Mouse (Mus musculus) urinary bladder, adult 18-20 months (tissue): ENCODE measurements around the gene Eml3.
A peak's percentile ranks its signal among the peaks of the same experiment; 100 is the strongest.

Source experiments
- DNase-seq, 2 experiments: peaks; one replicate each; pipeline ENCODE4 v3.0.0; 2022; ENCODE audit warnings: low spot score in 2 of 2, mixed read lengths in 2 of 2

Eml3 gene

GRCm38 (mm10) chr19:8987816-8988215, 58.5 kb downstream of the Eml3 start:
- DNase-seq = no peak

DNA sequence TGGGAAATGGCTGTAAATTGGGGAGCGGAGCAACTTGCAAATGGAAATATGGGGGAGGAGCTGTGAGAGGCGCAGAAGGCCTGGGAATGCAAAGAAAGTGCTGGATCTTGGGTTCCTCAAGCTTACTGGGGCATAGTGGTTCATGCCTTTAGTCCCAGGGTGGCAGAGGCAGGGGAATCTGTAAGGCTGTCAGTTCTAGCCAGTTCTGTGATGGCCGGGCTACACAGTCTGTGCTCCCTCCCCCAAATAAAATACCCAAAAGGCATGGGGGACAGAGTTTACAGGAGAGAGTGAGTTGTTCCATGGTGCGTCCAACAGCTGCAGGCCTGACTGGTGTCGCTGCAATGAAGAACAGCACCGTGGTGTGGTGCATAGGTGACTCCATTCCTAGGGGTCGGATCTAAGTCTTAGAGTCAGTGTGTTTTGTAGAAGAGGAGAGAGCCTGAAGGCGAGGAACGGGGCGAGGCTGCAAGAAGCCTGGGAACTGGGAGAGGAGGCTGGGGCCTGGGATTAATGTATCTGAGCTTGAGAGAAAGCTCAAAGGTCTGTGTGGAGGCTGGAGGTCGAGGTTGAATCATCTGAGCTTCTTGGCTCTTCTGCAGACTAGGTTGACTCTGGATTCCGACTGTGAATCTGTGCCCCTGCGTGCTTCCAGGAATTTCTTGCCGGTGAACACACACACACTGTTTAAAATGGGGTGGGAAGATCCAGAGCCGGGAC, 59.2 kb downstream of the Eml3 start:
- no peak for DNase-seq

DNA sequence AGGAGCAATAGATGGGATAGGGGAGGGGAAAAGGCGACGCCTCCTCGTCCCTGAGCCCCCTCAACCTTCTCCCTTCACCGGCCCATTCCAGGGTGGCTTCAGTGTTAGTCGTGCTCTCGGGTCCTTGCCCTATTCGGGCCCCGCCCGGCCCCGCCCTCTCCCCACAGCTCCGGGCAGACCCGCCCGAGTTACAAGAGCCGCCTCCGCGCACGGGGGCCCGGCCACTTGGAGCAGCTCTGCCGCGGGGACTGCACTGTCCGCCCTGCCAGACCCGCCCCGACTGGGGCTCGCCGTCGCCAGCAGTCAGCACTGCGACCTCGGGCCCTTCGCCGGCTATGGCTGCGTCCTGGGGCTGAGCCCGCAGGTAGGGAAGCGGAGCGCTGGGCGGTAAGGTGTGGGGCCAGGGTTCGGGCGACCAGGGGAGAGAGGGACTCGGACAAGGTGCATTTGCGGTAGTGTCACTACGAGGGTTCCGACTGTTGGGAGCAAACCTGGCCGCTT, 59.8 kb downstream of the Eml3 start, which contains the start of gene Ahnak:
Gene Ahnak, plus strand, starts transcription at position 219 of the 501 bp plus-strand sequence.
- peak; percentile 83 to 87 for DNase-seq

DNA sequence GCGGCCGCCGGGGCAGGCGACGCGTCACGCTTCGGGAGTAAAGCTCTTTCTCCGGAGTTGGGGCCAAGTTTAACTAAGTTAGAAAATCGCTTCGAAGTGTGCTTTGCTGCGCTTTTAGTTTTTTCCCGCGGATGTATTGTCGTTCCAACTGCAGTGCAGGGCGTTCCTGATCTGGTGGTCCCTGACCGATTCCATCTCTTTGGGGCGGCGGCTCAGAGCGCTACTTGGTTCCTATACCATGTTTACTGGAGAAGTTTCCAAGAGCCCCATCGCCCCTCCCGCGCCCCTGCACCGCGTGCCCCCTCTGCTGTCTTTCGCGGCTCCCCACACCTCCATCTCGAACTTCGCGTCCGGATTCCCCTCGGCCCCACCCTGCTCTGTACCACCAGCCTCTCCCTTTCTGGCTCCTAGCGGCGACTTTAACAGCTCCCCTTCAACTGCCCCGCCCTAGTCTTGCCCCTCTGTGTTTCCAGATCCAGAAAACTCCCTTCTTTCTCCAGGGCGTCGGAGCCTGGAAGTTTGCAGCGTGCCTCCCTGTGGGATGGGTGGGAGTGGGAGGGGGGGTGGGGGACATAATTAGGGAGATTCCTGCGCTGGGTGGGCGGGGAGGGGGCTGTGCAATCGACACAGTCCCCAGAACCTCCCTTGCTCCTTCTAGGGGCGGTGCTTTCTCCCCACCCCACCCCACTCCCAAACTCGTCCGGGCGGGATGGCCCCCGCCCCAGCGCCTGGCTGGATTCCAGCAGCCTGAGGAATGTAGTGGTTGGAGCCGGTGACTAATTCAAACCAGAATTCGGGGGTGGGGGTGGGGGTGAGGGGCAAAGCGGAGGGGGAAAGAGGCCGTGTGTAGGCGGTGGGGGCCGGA, 60.4 kb downstream of the Eml3 start:
- DNase-seq = peak; percentile 88 to 92

DNA sequence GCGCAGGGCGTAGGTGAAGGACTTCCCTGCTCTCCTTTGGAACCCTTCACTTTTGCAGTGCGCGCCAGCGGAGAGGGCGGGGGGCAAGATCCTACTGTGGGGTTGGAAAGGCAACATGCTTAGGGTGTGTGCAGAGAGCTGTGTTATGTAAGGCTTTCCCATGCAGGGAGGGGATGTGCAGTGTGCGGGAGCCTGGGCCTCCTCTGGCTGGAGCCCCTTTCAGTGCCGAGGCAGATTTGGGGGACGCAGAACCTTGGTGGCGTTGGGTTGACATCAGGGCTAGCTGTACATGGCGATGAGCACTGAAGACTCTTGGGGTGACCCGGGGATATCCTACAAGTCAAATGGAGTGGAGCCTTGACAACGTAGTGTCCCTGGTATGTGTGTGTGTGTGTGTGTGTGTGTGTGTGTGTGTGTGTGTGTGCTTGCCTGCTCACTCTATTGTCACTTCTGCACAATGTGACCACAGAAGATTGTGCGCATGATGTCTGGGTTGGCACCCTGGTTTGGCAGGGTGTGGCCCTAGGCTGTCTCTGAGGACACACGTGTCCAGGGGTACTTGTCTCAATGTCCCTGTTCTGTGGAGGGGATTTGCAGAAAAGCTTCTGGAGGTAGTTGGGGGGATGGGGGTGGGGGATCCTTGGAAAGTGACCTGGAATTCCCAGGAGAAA, 61.2 kb downstream of the Eml3 start:
- peak in 1 of 2 experiments; percentile 30 for DNase-seq
